Mouse (Mus musculus): ENCODE measurements at regions not wholly inside any gene's neighbourhood (a gene's known extent, or its start where the extent isn't known, plus 50 kb on each side); places are given as distances from the start of the nearest gene placed in this dataset.

GRCm38 (mm10) chr14:47795062-47795461 is 146.8 kb downstream of the Ktn1 start:
- no peak overlapping the region for H3K27ac ChIP-seq (ENCODE audit: low read depth, low read length)
- H3K27me3 ChIP-seq (ENCODE audit: control insufficient read depth, insufficient read depth, low read length), result no peaks in the 10 kb centered on the region
- no peaks in the 10 kb centered on the region for H3K36me3 ChIP-seq (ENCODE audit: control insufficient read depth, insufficient read depth, low read length)
- no peaks in the 10 kb centered on the region for H3K4me1 ChIP-seq (ENCODE audit: control insufficient read depth, insufficient read depth, low read length)
- WGBS, result 91% methylated on average over 4 of the region's 4 CpGs
- no peak for DNase-seq (ENCODE audit: low spot score, missing footprints)
- no peak overlapping the region for H3K4me2 ChIP-seq
- H3K9me3 ChIP-seq (ENCODE audit: control insufficient read depth, low read length), result no peaks in the 10 kb centered on the region
- no peak overlapping the region for H3K4me3 ChIP-seq (ENCODE audit: low read depth, low read length)
- ATAC-seq (ENCODE audit: low FRiP score), result no peak
- no peak overlapping the region for H3K9ac ChIP-seq (ENCODE audit: low read length)

- H3K36me3 ChIP-seq (ENCODE audit: control insufficient read depth, insufficient read depth, low read length), result no peaks in the 10 kb centered on the region
- no peak overlapping the region for H3K4me2 ChIP-seq
- no peaks in the 10 kb centered on the region for H3K9me3 ChIP-seq (ENCODE audit: control insufficient read depth, low read length)
- no peak overlapping the region for H3K27ac ChIP-seq (ENCODE audit: low read depth, low read length)
- H3K27me3 ChIP-seq (ENCODE audit: control insufficient read depth, insufficient read depth, low read length), result no peaks in the 10 kb centered on the region
- no peaks in the 10 kb centered on the region for H3K4me1 ChIP-seq (ENCODE audit: control insufficient read depth, insufficient read depth, low read length)
- no peak overlapping the region for H3K9ac ChIP-seq (ENCODE audit: low read length)
- no peak overlapping the region for H3K4me3 ChIP-seq (ENCODE audit: low read depth, low read length)
- WGBS, result 88% methylated on average over 3 of the region's 3 CpGs
- ATAC-seq (ENCODE audit: low FRiP score), result no peak
- no peak for DNase-seq (ENCODE audit: low spot score, missing footprints)
Observed at GRCm38 (mm10) chr14:47798203-47798602, 150.0 kb downstream of the Ktn1 start.

GRCm38 (mm10) chr14:47799564-47799963 is 151.3 kb downstream of the Ktn1 start:
- no peak overlapping the region for H3K4me2 ChIP-seq
- no peak overlapping the region for H3K27ac ChIP-seq (ENCODE audit: low read depth, low read length)
- H3K27me3 ChIP-seq (ENCODE audit: control insufficient read depth, insufficient read depth, low read length), result no peaks in the 10 kb centered on the region
- no peaks in the 10 kb centered on the region for H3K36me3 ChIP-seq (ENCODE audit: control insufficient read depth, insufficient read depth, low read length)
- WGBS, result 86% methylated on average over 2 of the region's 2 CpGs
- H3K9me3 ChIP-seq (ENCODE audit: control insufficient read depth, low read length), result no peaks in the 10 kb centered on the region
- no peak overlapping the region for H3K9ac ChIP-seq (ENCODE audit: low read length)
- H3K4me3 ChIP-seq (ENCODE audit: low read depth, low read length), result no peak overlapping the region
- no peak for DNase-seq (ENCODE audit: low spot score, missing footprints)
- H3K4me1 ChIP-seq (ENCODE audit: control insufficient read depth, insufficient read depth, low read length), result no peaks in the 10 kb centered on the region
- ATAC-seq (ENCODE audit: low FRiP score), result no peak

- Histone ChIP-seq H3K9me3 (ENCODE audit: control insufficient read depth, low read length) (no peaks in the 10 kb centered on the region), H3K27ac (ENCODE audit: low read depth, low read length) (no peak overlapping the region), H3K9ac (ENCODE audit: low read length) (no peak overlapping the region), H3K4me2 (no peak overlapping the region), H3K4me3 (ENCODE audit: low read depth, low read length) (no peak overlapping the region), H3K36me3 (ENCODE audit: control insufficient read depth, insufficient read depth, low read length) (no peaks in the 10 kb centered on the region), H3K27me3 (ENCODE audit: control insufficient read depth, insufficient read depth, low read length) (no peaks in the 10 kb centered on the region; the same call in 1 of the 2 replicates), H3K4me1 (ENCODE audit: control insufficient read depth, insufficient read depth, low read length) (peaks cover 30% of the 10 kb centered on the region)
- ATAC-seq (ENCODE audit: low FRiP score) (peak; percentile 36; the same call in 1 of the 2 replicates), DNase-seq (ENCODE audit: low spot score, missing footprints) (no peak)
- 89% methylated on average over 1 of the region's 1 CpGs for WGBS
Observed at GRCm38 (mm10) chr14:47805202-47805601, 157.0 kb downstream of the Ktn1 start.

- DNase-seq (ENCODE audit: low spot score, missing footprints) (peak; percentile 95), ATAC-seq (ENCODE audit: low FRiP score) (peak; percentile 89)
- Histone ChIP-seq H3K9me3 (ENCODE audit: control insufficient read depth, low read length) (no peaks in the 10 kb centered on the region), H3K4me1 (ENCODE audit: control insufficient read depth, insufficient read depth, low read length) (peaks cover 30% of the 10 kb centered on the region), H3K36me3 (ENCODE audit: control insufficient read depth, insufficient read depth, low read length) (no peaks in the 10 kb centered on the region), H3K27ac (ENCODE audit: low read depth, low read length) (no peak overlapping the region), H3K9ac (ENCODE audit: low read length) (no peak overlapping the region), H3K4me3 (ENCODE audit: low read depth, low read length) (no peak overlapping the region), H3K27me3 (ENCODE audit: control insufficient read depth, insufficient read depth, low read length) (no peaks in the 10 kb centered on the region; the same call in 1 of the 2 replicates), H3K4me2 (no peak overlapping the region)
- WGBS, result 18% methylated on average over 9 of the region's 9 CpGs
Observed at GRCm38 (mm10) chr14:47805771-47806535, 157.7 kb downstream of the Ktn1 start.

- peak; percentile 86 for DNase-seq (ENCODE audit: low spot score, missing footprints)
- 34% methylated on average over 10 of the region's 10 CpGs for WGBS
Observed at GRCm38 (mm10) chr14:47808097-47808910, 160.1 kb downstream of the Ktn1 start.

GRCm38 (mm10) chr14:47818224-47818623 is 170.0 kb downstream of the Ktn1 start:
- Histone ChIP-seq H3K9me3 (ENCODE audit: control insufficient read depth, low read length) (no peaks in the 10 kb centered on the region), H3K9ac (ENCODE audit: low read length) (no peak overlapping the region), H3K36me3 (ENCODE audit: control insufficient read depth, insufficient read depth, low read length) (no peaks in the 10 kb centered on the region), H3K4me2 (no peak overlapping the region), H3K27ac (ENCODE audit: low read depth, low read length) (no peak overlapping the region), H3K4me3 (ENCODE audit: low read depth, low read length) (no peak overlapping the region), H3K27me3 (ENCODE audit: control insufficient read depth, insufficient read depth, low read length) (no peaks in the 10 kb centered on the region), H3K4me1 (ENCODE audit: control insufficient read depth, insufficient read depth, low read length) (no peaks in the 10 kb centered on the region)
- 79% methylated on average over 3 of the region's 3 CpGs for WGBS
- no peak for DNase-seq (ENCODE audit: low spot score, missing footprints)
- ATAC-seq (ENCODE audit: low FRiP score), result no peak

More at GRCm38 (mm10) chr14:47808097-47808910, 160.1 kb downstream of the Ktn1 start:
- H3K9me3 ChIP-seq (ENCODE audit: control insufficient read depth, low read length), result no peaks in the 10 kb centered on the region
- H3K4me3 ChIP-seq (ENCODE audit: low read depth, low read length), result no peak overlapping the region
- H3K4me2 ChIP-seq, result no peak overlapping the region
- peak; percentile 89 for ATAC-seq (ENCODE audit: low FRiP score)
- no peaks in the 10 kb centered on the region; the same call in 1 of the 2 replicates for H3K27me3 ChIP-seq (ENCODE audit: control insufficient read depth, insufficient read depth, low read length)
- H3K9ac ChIP-seq (ENCODE audit: low read length), result no peak overlapping the region
- H3K36me3 ChIP-seq (ENCODE audit: control insufficient read depth, insufficient read depth, low read length), result no peaks in the 10 kb centered on the region
- H3K27ac ChIP-seq (ENCODE audit: low read depth, low read length), result 0 out of 2 replicates have a peak overlapping the region, but pooled peaks have one; percentile 7
- H3K4me1 ChIP-seq (ENCODE audit: control insufficient read depth, insufficient read depth, low read length), result peaks cover 30% of the 10 kb centered on the region

- no peak for DNase-seq (ENCODE audit: low spot score, missing footprints)
- H3K36me3 ChIP-seq (ENCODE audit: control insufficient read depth, insufficient read depth, low read length), result no peaks in the 10 kb centered on the region
- WGBS, result 71% methylated on average over 3 of the region's 3 CpGs
- no peaks in the 10 kb centered on the region for H3K27me3 ChIP-seq (ENCODE audit: control insufficient read depth, insufficient read depth, low read length)
- ATAC-seq (ENCODE audit: low FRiP score), result no peak
- H3K9me3 ChIP-seq (ENCODE audit: control insufficient read depth, low read length), result no peaks in the 10 kb centered on the region
- H3K27ac ChIP-seq (ENCODE audit: low read depth, low read length), result no peak overlapping the region
- no peak overlapping the region for H3K4me3 ChIP-seq (ENCODE audit: low read depth, low read length)
- H3K4me2 ChIP-seq, result no peak overlapping the region
- no peaks in the 10 kb centered on the region for H3K4me1 ChIP-seq (ENCODE audit: control insufficient read depth, insufficient read depth, low read length)
- no peak overlapping the region for H3K9ac ChIP-seq (ENCODE audit: low read length)
Observed at GRCm38 (mm10) chr14:47818641-47819040, 170.4 kb downstream of the Ktn1 start.

- Histone ChIP-seq H3K9ac (ENCODE audit: low read length) (no peak overlapping the region), H3K4me1 (ENCODE audit: control insufficient read depth, insufficient read depth, low read length) (no peaks in the 10 kb centered on the region), H3K4me2 (no peak overlapping the region), H3K27ac (ENCODE audit: low read depth, low read length) (no peak overlapping the region), H3K9me3 (ENCODE audit: control insufficient read depth, low read length) (no peaks in the 10 kb centered on the region), H3K36me3 (ENCODE audit: control insufficient read depth, insufficient read depth, low read length) (no peaks in the 10 kb centered on the region), H3K27me3 (ENCODE audit: control insufficient read depth, insufficient read depth, low read length) (no peaks in the 10 kb centered on the region), H3K4me3 (ENCODE audit: low read depth, low read length) (no peak overlapping the region)
- no peak for ATAC-seq (ENCODE audit: low FRiP score)
- DNase-seq (ENCODE audit: low spot score, missing footprints), result no peak
- WGBS, result 85% methylated on average over 13 of the region's 13 CpGs
Observed at GRCm38 (mm10) chr14:47820571-47821143, 172.4 kb downstream of the Ktn1 start.
